Mouse (Mus musculus) heart, adult 8-10 months (tissue): ENCODE results near the gene C2cd2l. TPM values are rescaled to one million over a fixed set of nuclear protein-coding genes. Genes with fewer than 3 reads are reported as not detected.

Source experiments
- DNase-seq: peaks from one replicate; pipeline ENCODE4 v3.0.0; 2022; ENCODE audit warnings: low spot score
- microRNA-seq: library from miRNA; unstranded; fragments of <30 nt; microRNA quantifications from one replicate; pipeline ENCODE4 v1.2.0, GENCODE M21; 2022
- total RNA-seq, 4 experiments: library from RNA; stranded (reverse); gene quantifications; 2 replicates each; pipeline ENCODE4 v1.2.4; 2022

The C2cd2l gene
- total RNA-seq, 4 experiments from 2014 or later: 12.7 to 19.2 (median 14.1) TPM

- DNase-seq: peak; percentile 85
Measured at GRCm38 (mm10) chr9:44268027-44268360, 52.1 kb downstream of the C2cd2l start.

- DNase-seq: no peak
Measured at GRCm38 (mm10) chr9:44267319-44268026, 52.6 kb downstream of the C2cd2l start.

DNA sequence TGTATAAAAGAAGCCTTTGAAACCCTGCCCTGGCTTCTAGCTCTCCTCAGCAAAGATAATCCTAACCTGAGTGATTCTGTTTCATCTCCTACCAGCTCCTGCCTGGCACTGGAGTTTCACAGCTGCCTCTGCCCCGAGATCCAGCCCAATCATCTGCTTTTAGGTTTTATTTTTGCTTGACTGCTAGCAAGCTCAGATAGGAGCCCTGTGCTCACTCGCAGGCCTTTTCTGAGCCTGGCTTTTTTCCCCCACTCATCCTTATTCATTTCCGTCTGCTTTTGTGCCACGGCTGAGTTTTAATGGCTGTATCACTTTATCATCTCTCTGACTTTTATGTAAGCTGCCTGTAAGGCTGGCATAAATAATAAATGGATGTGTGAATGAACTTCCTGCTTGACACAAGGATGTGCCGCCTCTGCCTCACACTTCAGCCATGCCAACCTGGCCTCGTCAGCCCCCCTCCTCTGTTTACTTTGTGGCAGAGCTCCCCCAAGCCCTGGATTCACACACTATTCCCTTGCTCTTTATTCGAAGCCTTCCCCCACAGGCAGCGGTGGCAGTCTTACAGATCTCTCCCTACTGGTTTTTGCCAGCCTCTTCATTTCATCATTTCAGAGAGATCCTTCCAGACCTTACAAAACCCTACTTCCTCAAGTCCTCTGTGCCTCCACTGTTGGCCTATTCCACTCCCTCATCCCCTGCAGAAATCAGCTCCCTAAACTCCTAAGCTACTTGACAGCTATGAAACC is 53.4 kb downstream of the C2cd2l start:
- no peak for DNase-seq

DNA sequence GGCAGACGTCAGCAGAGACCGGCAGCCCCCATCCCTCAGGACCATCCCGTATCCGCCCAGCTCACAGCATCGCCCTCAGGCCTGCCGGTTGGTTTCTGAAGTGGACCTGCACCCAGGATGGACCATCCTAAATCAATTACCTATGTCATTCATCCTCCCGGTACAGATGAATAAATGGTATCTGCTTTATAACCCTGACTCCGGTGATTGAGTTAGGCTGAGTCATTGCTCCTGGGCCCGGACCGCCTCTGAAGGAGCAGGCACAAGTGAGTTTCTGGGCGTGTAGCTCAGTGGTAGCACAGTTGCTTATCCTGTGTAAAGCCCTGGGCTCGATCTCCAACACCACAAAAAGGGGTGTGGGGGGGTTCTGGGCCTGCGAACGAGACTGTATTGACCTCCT is 58.7 kb downstream of the C2cd2l start:
- DNase-seq: no peak

Small RNA genes within 50 kb of the gene (microRNA-seq; reads per million reads assigned to microRNA genes)
- gene Gm44335: not detected

Other genes starting within 250 kb of the C2cd2l start
- gene Mfrp, start 218.6 kb downstream of the C2cd2l start, total RNA-seq: not detected
- 10 to 100 TPM in 1 of 4 experiments, 1 to 10 TPM in 3; 7.6 to 12.9 (median 8.9) TPM for gene C1qtnf5, start 213.0 kb downstream of the C2cd2l start, total RNA-seq
- under 1 TPM; 0.11 to 0.47 (median 0.30) TPM for gene Gm49380, start 206.8 kb downstream of the C2cd2l start, total RNA-seq
- 1 to 10 TPM; 5.2 to 7.0 (median 6.4) TPM for gene Rnf26, start 206.8 kb downstream of the C2cd2l start, total RNA-seq
- 10 to 100 TPM; 20.5 to 35.2 (median 28.1) TPM for gene Mcam, start 185.8 kb downstream of the C2cd2l start, total RNA-seq
- 10 to 100 TPM; 14.8 to 18.9 (median 17.4) TPM for gene Cbl, start 86.2 kb downstream of the C2cd2l start, total RNA-seq
- gene Ccdc153, start 79.6 kb downstream of the C2cd2l start, total RNA-seq: not detected
- 1 to 10 TPM; 3.6 to 7.1 (median 6.0) TPM for gene Pdzd3, start 68.8 kb downstream of the C2cd2l start, total RNA-seq
- 10 to 100 TPM; 20.3 to 25.8 (median 24.9) TPM for gene Nlrx1, start 51.7 kb downstream of the C2cd2l start, total RNA-seq
- gene Abcg4, start 31.7 kb downstream of the C2cd2l start, total RNA-seq: 1 to 10 TPM in 1 of 4 experiments, under 1 TPM in 3; 0.30 to 1.5 (median 0.52) TPM
- gene Hinfp, start 14.6 kb downstream of the C2cd2l start, total RNA-seq: 1 to 10 TPM; 4.5 to 7.2 (median 6.3) TPM
- 10 to 100 TPM; 19.4 to 23.5 (median 20.5) TPM for gene Dpagt1, start 5.7 kb upstream of the C2cd2l start, total RNA-seq
- 10 to 100 TPM; 10.5 to 12.3 (median 11.4) TPM for gene H2afx, start 14.4 kb upstream of the C2cd2l start, total RNA-seq
- 10 to 100 TPM; 42.1 to 48.8 (median 45.4) TPM for gene Hmbs, start 23.9 kb upstream of the C2cd2l start, total RNA-seq
- 10 to 100 TPM; 15.3 to 20.2 (median 16.5) TPM for gene Vps11, start 41.4 kb upstream of the C2cd2l start, total RNA-seq
- gene Hyou1, start 59.2 kb upstream of the C2cd2l start, total RNA-seq: 10 to 100 TPM; 50.4 to 82.6 (median 67.0) TPM
- 10 to 100 TPM; 22.5 to 24.5 (median 22.9) TPM for gene Slc37a4, start 76.6 kb upstream of the C2cd2l start, total RNA-seq
- gene Rps25, start 86.9 kb upstream of the C2cd2l start, total RNA-seq: 100 to 1,000 TPM; 784 to 974 (median 849) TPM
- 10 to 100 TPM; 38.3 to 42.9 (median 41.2) TPM for gene Trappc4, start 87.3 kb upstream of the C2cd2l start, total RNA-seq
- gene Ccdc84, start 98.3 kb upstream of the C2cd2l start, total RNA-seq: 1 to 10 TPM; 4.9 to 8.0 (median 5.5) TPM
- not detected for gene Foxr1, start 120.9 kb upstream of the C2cd2l start, total RNA-seq
- gene Upk2, start 134.7 kb upstream of the C2cd2l start, total RNA-seq: under 1 TPM in 2 of 4 experiments, not detected in 2; 0.26 to 0.28 TPM
- gene Bcl9l, start 162.5 kb upstream of the C2cd2l start, total RNA-seq: 10 to 100 TPM; 51.6 to 56.9 (median 53.9) TPM
- gene Cxcr5, start 241.6 kb upstream of the C2cd2l start, total RNA-seq: under 1 TPM in 3 of 4 experiments, not detected in 1; 0.11 to 0.72 (median 0.14) TPM